Mouse (Mus musculus): ENCODE measurements around the gene Olfr1361. TPM values are rescaled to one million over a fixed set of nuclear protein-coding genes. Genes with fewer than 3 reads are reported as not detected.

Gene Olfr1361
- polyA plus RNA-seq, 1 experiment from 2014 or later: not detected

Other genes with a start within 250 kb of the Olfr1361 start
- gene Pgbd1, start 222.3 kb downstream of the Olfr1361 start, polyA plus RNA-seq (2015; fragmentation: Nextera tagmentation; extraction: Ambion mirVana): 2.4 TPM in 2 replicates
- 22.3 and 23.6 TPM in 2 replicates for gene Zscan26, start 209.7 kb downstream of the Olfr1361 start, polyA plus RNA-seq (2015; fragmentation: Nextera tagmentation; extraction: Ambion mirVana)
- 1.8 and 2.0 TPM in 2 replicates for gene Nkapl, start 194.9 kb downstream of the Olfr1361 start, polyA plus RNA-seq (2015; fragmentation: Nextera tagmentation; extraction: Ambion mirVana)
- 2.4 and 2.5 TPM in 2 replicates for gene Zkscan4, start 184.5 kb downstream of the Olfr1361 start, polyA plus RNA-seq (2015; fragmentation: Nextera tagmentation; extraction: Ambion mirVana)
- not detected in 2 replicates for gene Gm10065, start 183.9 kb downstream of the Olfr1361 start, polyA plus RNA-seq (2015; fragmentation: Nextera tagmentation; extraction: Ambion mirVana)
- gene AK157302, start 168.2 kb downstream of the Olfr1361 start, polyA plus RNA-seq (2015; fragmentation: Nextera tagmentation; extraction: Ambion mirVana): 0.22 and 0.39 TPM in 2 replicates
- gene Gm11273, start 162.0 kb downstream of the Olfr1361 start, polyA plus RNA-seq (2015; fragmentation: Nextera tagmentation; extraction: Ambion mirVana): 10.9 and 12.1 TPM in 2 replicates
- 3.0 and 3.4 TPM in 2 replicates for gene Zkscan8, start 132.3 kb downstream of the Olfr1361 start, polyA plus RNA-seq (2015; fragmentation: Nextera tagmentation; extraction: Ambion mirVana)
- 0.11 and 0.17 TPM in 2 replicates for gene Olfr1366, start 120.6 kb downstream of the Olfr1361 start, polyA plus RNA-seq (2015; fragmentation: Nextera tagmentation; extraction: Ambion mirVana)
- not detected in 2 replicates for gene Olfr1535, start 103.5 kb downstream of the Olfr1361 start, polyA plus RNA-seq (2015; fragmentation: Nextera tagmentation; extraction: Ambion mirVana)
- gene Olfr1364, start 81.6 kb downstream of the Olfr1361 start, polyA plus RNA-seq (2015; fragmentation: Nextera tagmentation; extraction: Ambion mirVana): not detected in 2 replicates
- gene Olfr1362, start 49.4 kb downstream of the Olfr1361 start, polyA plus RNA-seq (2015; fragmentation: Nextera tagmentation; extraction: Ambion mirVana): not detected in 2 replicates
- not detected in 2 replicates for gene Olfr11, start 20.9 kb downstream of the Olfr1361 start, polyA plus RNA-seq (2015; fragmentation: Nextera tagmentation; extraction: Ambion mirVana)
- gene Olfr1360, start 14.0 kb upstream of the Olfr1361 start, polyA plus RNA-seq (2015; fragmentation: Nextera tagmentation; extraction: Ambion mirVana): not detected in 2 replicates
- gene Olfr1359, start 34.7 kb upstream of the Olfr1361 start, polyA plus RNA-seq (2015; fragmentation: Nextera tagmentation; extraction: Ambion mirVana): not detected in 2 replicates
- 2.3 and 2.5 TPM in 2 replicates for gene Hist1h2bl, start 52.8 kb upstream of the Olfr1361 start, polyA plus RNA-seq (2015; fragmentation: Nextera tagmentation; extraction: Ambion mirVana)
- 10.9 and 17.9 TPM in 2 replicates for gene Hist1h2ai, start 53.0 kb upstream of the Olfr1361 start, polyA plus RNA-seq (2015; fragmentation: Nextera tagmentation; extraction: Ambion mirVana)
- gene Hist1h3h, start 54.3 kb upstream of the Olfr1361 start, polyA plus RNA-seq (2015; fragmentation: Nextera tagmentation; extraction: Ambion mirVana): 4.8 and 9.5 TPM in 2 replicates
- gene Hist1h2bm, start 58.7 kb upstream of the Olfr1361 start, polyA plus RNA-seq (2015; fragmentation: Nextera tagmentation; extraction: Ambion mirVana): 1.7 and 3.5 TPM in 2 replicates
- 0.66 and 2.1 TPM in 2 replicates for gene Hist1h4j, start 71.7 kb upstream of the Olfr1361 start, polyA plus RNA-seq (2015; fragmentation: Nextera tagmentation; extraction: Ambion mirVana)
- 4.0 and 4.7 TPM in 2 replicates for gene Hist1h4k, start 87.1 kb upstream of the Olfr1361 start, polyA plus RNA-seq (2015; fragmentation: Nextera tagmentation; extraction: Ambion mirVana)
- 13.0 and 13.5 TPM in 2 replicates for gene Hist1h2ak, start 90.4 kb upstream of the Olfr1361 start, polyA plus RNA-seq (2015; fragmentation: Nextera tagmentation; extraction: Ambion mirVana)
- 1.9 and 2.5 TPM in 2 replicates for gene Hist1h2bn, start 90.7 kb upstream of the Olfr1361 start, polyA plus RNA-seq (2015; fragmentation: Nextera tagmentation; extraction: Ambion mirVana)
- 10.0 and 14.9 TPM in 2 replicates for gene Hist1h1b, start 117.2 kb upstream of the Olfr1361 start, polyA plus RNA-seq (2015; fragmentation: Nextera tagmentation; extraction: Ambion mirVana)
- gene Hist1h3i, start 120.0 kb upstream of the Olfr1361 start, polyA plus RNA-seq (2015; fragmentation: Nextera tagmentation; extraction: Ambion mirVana): 53.6 and 66.8 TPM in 2 replicates
- 3.8 and 4.1 TPM in 2 replicates for gene Hist1h2an, start 123.8 kb upstream of the Olfr1361 start, polyA plus RNA-seq (2015; fragmentation: Nextera tagmentation; extraction: Ambion mirVana)
- gene Hist1h2bp, start 124.1 kb upstream of the Olfr1361 start, polyA plus RNA-seq (2015; fragmentation: Nextera tagmentation; extraction: Ambion mirVana): 1.5 and 1.7 TPM in 2 replicates
- 13.4 and 17.9 TPM in 2 replicates for gene Hist1h2bq, start 146.8 kb upstream of the Olfr1361 start, polyA plus RNA-seq (2015; fragmentation: Nextera tagmentation; extraction: Ambion mirVana)
- not detected in 2 replicates for gene Hist1h2ao, start 147.1 kb upstream of the Olfr1361 start, polyA plus RNA-seq (2015; fragmentation: Nextera tagmentation; extraction: Ambion mirVana)
- 1.0 TPM in 1 of 2 replicates, not detected in the other for gene Hist1h4m, start 148.4 kb upstream of the Olfr1361 start, polyA plus RNA-seq (2015; fragmentation: Nextera tagmentation; extraction: Ambion mirVana)
- gene Hist1h4n, start 168.8 kb upstream of the Olfr1361 start, polyA plus RNA-seq (2015; fragmentation: Nextera tagmentation; extraction: Ambion mirVana): 5.7 and 9.6 TPM in 2 replicates
- gene Hist1h2ap, start 170.1 kb upstream of the Olfr1361 start, polyA plus RNA-seq (2015; fragmentation: Nextera tagmentation; extraction: Ambion mirVana): 2,307 and 2,693 TPM in 2 replicates
- 15.5 and 19.5 TPM in 2 replicates for gene Hist1h2br, start 170.4 kb upstream of the Olfr1361 start, polyA plus RNA-seq (2015; fragmentation: Nextera tagmentation; extraction: Ambion mirVana)